9 mouse cellular contexts compared by ENCODE assay signal in genomic region chr6:78899952-78900351, GRCm38 (mm10).
DNase-seq lines count a peak whose midpoint lies in the region; ATAC-seq and TF ChIP-seq lines count a peak whose summit lies in the region.
"Had no signal": no experiment of that assay in that cellular context is flagged by ENCODE, and none has a peak within 500 bp of the region (broad histone marks: within the 10 kb centered on the region; RNA-seq: fewer than 3 reads in every experiment).

No protein-coding gene starts in this region.

- H3K27me3 ChIP-seq in kidney, embryonic 15.5 days = no peaks in the 10 kb centered on the region
- H3K27me3 ChIP-seq in E14TG2a.4 (ENCODE audit: insufficient read depth, low read length) (no peaks in the 10 kb centered on the region), MEL (ENCODE audit: control insufficient read depth in 1 of 2, insufficient read depth in 2 of 2, low read length in 2 of 2) (no peaks in the 10 kb centered on the region)
- H3K27me3 ChIP-seq: neural tube, embryonic 12.5 days had no signal

- H3K79me2 ChIP-seq in MEL (ENCODE audit: control insufficient read depth, insufficient read depth, low read length, poor library complexity) = no peaks in the 10 kb centered on the region

- no peak overlapping the region for H3K27ac ChIP-seq in kidney, embryonic 15.5 days
- H3K27ac ChIP-seq in MEL (ENCODE audit: control insufficient read depth, low read depth, low read length) = no peak overlapping the region
- H3K27ac ChIP-seq: neural tube, embryonic 12.5 days had no signal

- no peaks in the 10 kb centered on the region for H3K36me3 ChIP-seq in kidney, embryonic 15.5 days
- no peaks in the 10 kb centered on the region for H3K36me3 ChIP-seq in E14TG2a.4 (ENCODE audit: insufficient read depth, low read length)
- no peaks in the 10 kb centered on the region for H3K36me3 ChIP-seq in MEL (ENCODE audit: control insufficient read depth in 1 of 2, insufficient read depth in 2 of 2, low read length in 2 of 2)
- H3K36me3 ChIP-seq: neural tube, embryonic 12.5 days had no signal

- ATAC-seq in kidney, embryonic 15.5 days (replicated peaks; ENCODE audit: low FRiP score) = no peak
- peak; percentile 65; the same call in 1 of the 2 replicates for ATAC-seq in common myeloid progenitor, adult 5-6 weeks (replicated peaks; ENCODE audit: low read depth, poor library complexity, severe bottlenecking)

- TF ChIP-seq CTCF in E14TG2a.4 (conservative IDR thresholded peaks at IDR 0.05; ENCODE audit: low read length) (peak; percentile 88), MEL (IDR thresholded peaks at IDR 0.05 in 2 of 3, conservative IDR thresholded peaks at IDR 0.05 in 1 of 3; ENCODE audit: control insufficient read depth in 1 of 3, insufficient read depth in 1 of 3, low read depth in 2 of 3, low read length in 3 of 3, poor library complexity in 1 of 3, severe bottlenecking in 1 of 3) (peak; percentile 43 to 73 (median 68))

- peak; percentile 12 to 51 for DNase-seq in kidney, adult 8-10 months
- DNase-seq in MEL (ENCODE audit: low read depth, low spot score) = peak; percentile 60
- DNase-seq in layer of hippocampus, adult 9-10 months (ENCODE audit: low spot score) = peak; percentile 5
- DNase-seq in right cerebral cortex, postnatal 4 days = peak; percentile 17
- no peak for DNase-seq in ovary, adult 18-20 months (ENCODE audit: low spot score)

- WGBS in kidney, embryonic 15.5 days = 6% methylated on average over 2 of the region's 2 CpGs

- H3K4me1 ChIP-seq in kidney, embryonic 15.5 days = no peaks in the 10 kb centered on the region
- H3K4me1 ChIP-seq in E14TG2a.4 (replicated peaks; ENCODE audit: low read depth, low read length) (no peaks in the 10 kb centered on the region), MEL (ENCODE audit: control insufficient read depth in 1 of 2, insufficient read depth in 2 of 2, low read length in 2 of 2) (no peaks in the 10 kb centered on the region)
- H3K4me1 ChIP-seq: neural tube, embryonic 12.5 days had no signal

- TF ChIP-seq POLR2A in MEL (IDR thresholded peaks at IDR 0.05; ENCODE audit: control insufficient read depth in 1 of 2, insufficient read depth in 1 of 2, low read depth in 1 of 2, low read length in 2 of 2, poor library complexity in 1 of 2) = no peak

- no peak for TF ChIP-seq EP300 in MEL (IDR thresholded peaks at IDR 0.05; ENCODE audit: low read depth in 1 of 2, low read length in 2 of 2)

- H3K4me3 ChIP-seq in kidney, embryonic 15.5 days (replicated peaks) = no peak overlapping the region
- no peak overlapping the region for H3K4me3 ChIP-seq in E14TG2a.4 (replicated peaks; ENCODE audit: low read length)
- H3K4me3 ChIP-seq in MEL (ENCODE audit: control insufficient read depth in 1 of 2, insufficient read depth in 1 of 2, low read depth in 2 of 2, low read length in 2 of 2) = no peak overlapping the region
- H3K4me3 ChIP-seq: neural tube, embryonic 12.5 days had no signal

- no peak overlapping the region for H3K4me2 ChIP-seq in kidney, embryonic 15.5 days
- H3K4me2 ChIP-seq: neural tube, embryonic 12.5 days had no signal

- peak; percentile 72 for TF ChIP-seq RAD21 in MEL (IDR thresholded peaks at IDR 0.05; ENCODE audit: low read depth, low read length)

- H3K9ac ChIP-seq in kidney, embryonic 15.5 days = no peak overlapping the region
- H3K9ac ChIP-seq in MEL (ENCODE audit: control insufficient read depth, low read depth, low read length, poor library complexity, severe bottlenecking) = no peak overlapping the region
- H3K9ac ChIP-seq: neural tube, embryonic 12.5 days had no signal

- no peaks in the 10 kb centered on the region for H3K9me3 ChIP-seq in kidney, embryonic 15.5 days (replicated peaks)
- H3K9me3 ChIP-seq in E14TG2a.4 (ENCODE audit: low read length) (no peaks in the 10 kb centered on the region), MEL (replicated peaks; ENCODE audit: insufficient read depth, low read length) (no peaks in the 10 kb centered on the region)
- H3K9me3 ChIP-seq: neural tube, embryonic 12.5 days had no signal

TF ChIP-seq in MEL, 35 proteins besides CTCF, POLR2A, EP300 and RAD21:
- TF ChIP-seq BHLHE40 (IDR thresholded peaks at IDR 0.05; ENCODE audit: borderline replicate concordance, low read depth, low read length) (peak; percentile 62; the same call in 1 of the 2 replicates), MAX (IDR thresholded peaks at IDR 0.05; ENCODE audit: low read length) (0 out of 2 replicates have a peak, but pooled peaks have one; percentile 16), ZC3H11A (IDR thresholded peaks at IDR 0.05; ENCODE audit: low read depth, low read length) (peak; percentile 47), GABPA (IDR thresholded peaks at IDR 0.05; ENCODE audit: low read depth, low read length) (no peak), SMC3 (IDR thresholded peaks at IDR 0.05; ENCODE audit: low read depth, low read length) (peak; percentile 79)
